Mouse (Mus musculus): Measurements from ENCODE around the gene Zfp729b.

The Zfp729b gene

DNA sequence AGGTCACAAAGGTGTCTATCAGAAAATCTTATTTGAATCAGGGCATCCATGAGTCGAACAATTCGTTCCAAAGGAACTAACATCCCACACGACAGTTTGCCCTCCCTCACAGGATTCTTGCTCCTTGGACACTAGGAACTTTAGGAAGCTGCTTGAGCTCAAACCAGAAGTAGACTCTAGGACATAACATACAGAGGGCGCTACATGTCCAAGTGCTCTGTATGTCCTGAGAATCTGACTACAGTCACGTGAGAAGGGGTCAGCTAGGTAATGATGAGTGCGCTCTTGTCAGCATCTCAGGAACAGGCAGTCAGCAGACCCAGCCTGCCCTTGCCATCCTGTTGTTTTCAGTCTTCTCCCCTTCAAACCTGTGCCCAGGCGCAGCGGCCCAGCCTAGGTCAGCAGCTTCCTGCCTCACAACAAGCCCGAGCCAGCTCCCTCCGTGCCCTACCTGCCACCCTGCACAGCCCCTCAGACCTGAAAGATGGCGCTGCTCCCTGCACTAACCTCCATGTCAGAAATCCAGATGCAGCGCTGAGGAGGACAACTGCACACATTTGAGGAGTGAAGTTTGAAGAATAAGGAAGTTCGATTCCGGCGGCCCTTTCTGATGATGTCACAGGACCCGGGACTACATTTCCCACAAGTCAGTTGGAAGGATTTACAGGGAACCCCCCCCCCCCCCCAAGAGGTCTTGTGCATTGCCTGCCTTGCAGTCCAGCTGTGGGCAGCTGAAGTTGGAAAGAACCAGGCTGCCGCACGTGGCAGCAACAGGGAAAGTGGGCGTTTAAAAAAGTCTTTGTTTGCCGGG, at the start of gene Zfp729b:
TSS of gene Zfp729b (minus strand) at position 642 of the 811 bp plus-strand sequence.
- peak; percentile 75 for DNase-seq (ENCODE audit: low spot score)

- no peak for DNase-seq (ENCODE audit: low spot score)
These were observed 43.0 kb upstream of the Zfp729b start for GRCm38 (mm10) chr13:67652496-67652895.

GRCm38 (mm10) chr13:67637294-67638007, 27.9 kb upstream of the Zfp729b start, which contains the start of the genes Gm49345 and Zfp729a:
TSS of gene Gm49345 (minus strand) at chr13:67637769.
TSS of gene Zfp729a (minus strand) at chr13:67637791.
- peak; percentile 82 for DNase-seq (ENCODE audit: low spot score)

DNA sequence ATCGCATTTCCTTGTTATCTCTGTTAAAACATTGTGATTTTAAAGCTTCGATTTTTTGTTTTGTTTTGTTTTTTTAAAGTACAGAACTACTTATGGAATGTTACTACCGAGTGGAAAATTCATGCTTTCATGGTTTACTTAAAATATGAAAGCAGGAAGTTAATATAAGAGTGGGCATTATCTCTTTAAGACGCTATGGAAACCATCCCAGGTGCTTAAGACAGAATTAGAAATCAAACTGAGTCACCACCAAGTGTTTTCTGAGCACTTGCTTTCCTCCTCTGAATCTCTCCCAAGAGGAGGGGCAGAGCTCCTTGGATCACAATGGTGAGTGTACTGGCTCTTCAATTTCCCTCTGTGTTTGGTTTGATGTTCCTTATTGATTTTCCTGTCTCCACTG, 601 bp upstream of the Zfp729b start:
- no peak for DNase-seq (ENCODE audit: low spot score)

DNA sequence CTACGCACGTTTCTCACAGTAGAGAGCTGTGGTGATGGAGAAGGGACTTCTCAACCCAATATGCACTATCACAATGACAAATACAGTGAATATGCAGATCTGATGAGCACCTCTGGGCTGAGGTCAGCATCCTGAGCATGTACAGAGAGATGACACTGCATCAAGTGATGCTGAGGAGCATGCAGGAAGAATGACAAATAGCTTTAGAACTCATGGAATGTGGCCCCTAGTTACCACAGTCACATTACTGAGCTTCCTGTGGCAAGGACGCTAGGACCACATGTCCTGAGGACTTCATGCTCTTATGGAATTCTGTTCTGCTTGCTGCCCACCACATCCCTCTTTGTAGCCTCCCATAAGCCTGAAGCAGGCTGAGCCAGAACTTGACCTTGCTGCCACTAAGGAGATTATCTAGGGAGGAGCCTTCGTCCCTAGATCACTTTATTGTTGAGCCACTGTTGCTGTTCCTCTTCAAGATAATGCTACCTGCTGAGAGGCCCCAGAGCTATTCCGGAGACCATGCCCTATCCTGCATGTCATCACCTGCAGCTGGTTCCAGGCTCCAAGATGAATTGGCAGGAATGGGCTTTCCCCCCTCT, 36.8 kb downstream of the Zfp729b start:
- no peak for DNase-seq (ENCODE audit: low spot score)

- no peak for DNase-seq (ENCODE audit: low spot score)
These were observed 55.8 kb downstream of the Zfp729b start, which contains the start of gene Zfp748 for GRCm38 (mm10) chr13:67553730-67554129. TSS of gene Zfp748 (minus strand) at chr13:67553830.

DNA sequence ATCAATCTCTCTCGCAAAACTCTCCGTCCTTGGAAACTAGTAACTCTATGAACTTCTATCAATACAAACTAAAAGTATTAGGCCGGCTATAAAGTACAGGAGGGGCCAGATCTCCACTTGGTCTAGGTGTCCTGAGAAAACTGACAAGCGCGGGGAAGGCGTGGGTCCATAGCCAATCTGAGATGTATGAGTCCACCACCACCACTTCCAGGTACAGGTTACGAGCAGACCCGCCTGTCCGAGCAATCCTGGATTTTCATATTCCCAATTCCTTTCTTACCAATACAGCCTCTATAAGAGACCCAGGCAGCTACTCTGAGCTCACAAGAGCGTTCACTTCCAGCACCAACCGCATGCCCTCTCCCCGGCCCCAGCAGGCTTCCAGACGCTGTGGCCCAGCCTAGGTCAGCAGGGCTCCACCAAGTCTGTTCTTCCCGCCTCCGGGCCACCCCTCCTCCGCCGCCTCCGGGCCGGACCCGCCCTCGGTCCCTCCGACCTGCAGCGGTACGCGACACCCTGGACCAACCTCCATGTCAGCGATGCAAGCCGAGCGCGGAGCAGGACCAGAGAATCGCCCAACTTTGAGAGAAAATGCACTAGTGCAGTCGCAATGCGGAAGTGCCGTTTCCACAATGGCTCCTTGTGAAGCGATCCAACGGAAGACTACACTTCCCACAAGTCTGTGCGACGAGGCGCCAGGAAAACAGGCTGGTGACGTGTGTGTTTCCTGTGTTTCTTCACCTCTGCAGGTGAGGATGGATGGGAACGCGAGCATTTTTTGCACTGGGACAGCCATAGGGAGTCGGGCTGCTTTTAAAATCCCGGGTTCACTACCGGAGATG, 56.8 kb downstream of the Zfp729b start:
- peak; percentile 71 for DNase-seq (ENCODE audit: low spot score)

DNA sequence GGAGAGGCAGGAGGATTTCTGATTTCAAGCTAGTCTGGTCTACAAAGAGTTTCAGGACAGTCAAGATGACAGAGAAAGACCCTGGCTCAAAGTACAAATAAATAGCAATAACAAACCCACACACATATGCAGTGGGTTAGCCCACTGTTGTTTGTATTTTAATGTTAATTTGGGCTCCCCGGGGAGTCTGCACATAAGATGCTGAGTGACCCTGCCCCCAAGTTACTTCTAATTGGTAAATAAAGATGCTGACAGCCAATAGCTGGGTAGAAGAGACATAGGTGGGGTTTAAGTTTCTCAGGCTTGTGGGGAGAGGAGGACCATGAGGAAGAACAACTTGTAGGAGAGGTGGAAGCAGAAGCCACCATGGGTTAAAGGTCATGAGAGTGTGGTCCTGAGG, 63.6 kb downstream of the Zfp729b start:
- no peak for DNase-seq (ENCODE audit: low spot score)
